In genomic region chr1:170632385-170632784, GRCm38 (mm10) we compare ENCODE assay signal across 8 mouse cellular contexts. TPM values are rescaled to one million over a fixed set of nuclear protein-coding genes. Genes with fewer than 3 reads are reported as not detected.
DNase-seq lines count a peak whose midpoint lies in the region; ATAC-seq lines count a peak whose summit lies in the region.

No protein-coding gene starts in this region.

- intact Hi-C loops in heart, postnatal 36 days (cut with DNase I) = loop anchor here (1.0 to 5.0 kb wide), 2 partner anchors 207 to 340 kb away; no protein-coding TSS in a partner anchor

- peak; percentile 82 for ATAC-seq in forebrain, embryonic 13.5 days
- peak; percentile 59 for ATAC-seq in lung, embryonic 16.5 days (ENCODE audit: low read depth)

- no peak overlapping the region for H3K4me2 ChIP-seq in forebrain, embryonic 13.5 days
- no peak overlapping the region for H3K4me2 ChIP-seq in lung, embryonic 16.5 days (ENCODE audit: low read depth, low read length)

- H3K27ac ChIP-seq in forebrain, embryonic 13.5 days = no peak overlapping the region
- no peak overlapping the region for H3K27ac ChIP-seq in lung, embryonic 16.5 days (ENCODE audit: low read length)

- no peaks in the 10 kb centered on the region for H3K4me1 ChIP-seq in forebrain, embryonic 13.5 days
- H3K4me1 ChIP-seq in lung, embryonic 16.5 days (replicated peaks; ENCODE audit: control insufficient read depth, insufficient read depth, low read length) = no peaks in the 10 kb centered on the region

- no peak overlapping the region for H3K4me3 ChIP-seq in forebrain, embryonic 13.5 days
- H3K4me3 ChIP-seq in lung, embryonic 16.5 days (ENCODE audit: low read length) = no peak overlapping the region

- H3K36me3 ChIP-seq in forebrain, embryonic 13.5 days (ENCODE audit: poor library complexity, severe bottlenecking) = no peaks in the 10 kb centered on the region
- H3K36me3 ChIP-seq in lung, embryonic 16.5 days (ENCODE audit: control insufficient read depth, insufficient read depth, low read length) = no peaks in the 10 kb centered on the region

- H3K9ac ChIP-seq in forebrain, embryonic 13.5 days = no peak overlapping the region
- no peak overlapping the region for H3K9ac ChIP-seq in lung, embryonic 16.5 days (ENCODE audit: low read length)

- H3K9me3 ChIP-seq in forebrain, embryonic 13.5 days (replicated peaks) = 0 out of 2 replicates have a peak, but pooled peaks cover 5% of the 10 kb centered on the region
- H3K9me3 ChIP-seq in lung, embryonic 16.5 days (ENCODE audit: control insufficient read depth, low read length) = no peaks in the 10 kb centered on the region; the same call in 1 of the 2 replicates

- WGBS in forebrain, embryonic 13.5 days = 13% methylated on average over 3 of the region's 3 CpGs
- WGBS in lung, embryonic 16.5 days = 8% methylated on average over 3 of the region's 3 CpGs

- no peaks in the 10 kb centered on the region for H3K27me3 ChIP-seq in forebrain, embryonic 13.5 days
- H3K27me3 ChIP-seq in lung, embryonic 16.5 days (ENCODE audit: control insufficient read depth, insufficient read depth, low read depth, low read length) = no peaks in the 10 kb centered on the region

- peak; percentile 89 for DNase-seq in ES-CJ7 (ENCODE audit: low read depth, low spot score)
- DNase-seq in c-Kit-positive CD71-positive TER-119-negative erythroid progenitor cells, embryonic 14.5 days (ENCODE audit: low read depth) = peak; percentile 69
- peak; percentile 78 to 80 for DNase-seq in heart, postnatal 36 days
- DNase-seq in layer of hippocampus, adult 8-10 months (ENCODE audit: low spot score in 2 of 2) = peak; percentile 72 to 84
- DNase-seq in ovary, postnatal 14 days (ENCODE audit: low spot score) = peak; percentile 70
- DNase-seq in thymus, postnatal 25 days = peak; percentile 73

RNA-seq across cellular contexts. Expression of gene Olfml2b, which starts 11.9 kb away (rescaled TPM):
- 6.7 and 7.3 TPM in 2 replicates for polyA plus RNA-seq in forebrain, embryonic 13.5 days (2015; fragmentation: Nextera tagmentation; extraction: Ambion mirVana)
- 10 to 100 TPM in 1 of 2 experiments, 1 to 10 TPM in 1; 6.7 to 12.0 TPM for total RNA-seq in heart, postnatal 36 days (2021)
- total RNA-seq in layer of hippocampus, adult 8-10 months (2022) = 10 to 100 TPM; 30.1 to 35.7 (median 33.2) TPM
- polyA plus RNA-seq in lung, embryonic 16.5 days (2015; fragmentation: Nextera tagmentation; extraction: Ambion mirVana) = 21.9 TPM in 2 replicates

RNA-seq across cellular contexts. Expression of gene Nos1ap, which starts 42.7 kb away (rescaled TPM):
- polyA plus RNA-seq in forebrain, embryonic 13.5 days (2015; fragmentation: Nextera tagmentation; extraction: Ambion mirVana) = 21.0 and 22.3 TPM in 2 replicates
- total RNA-seq in heart, postnatal 36 days (2021) = 10 to 100 TPM; 22.2 to 27.3 TPM
- 100 to 1,000 TPM; 191 to 254 (median 220) TPM for total RNA-seq in layer of hippocampus, adult 8-10 months (2022)
- polyA plus RNA-seq in lung, embryonic 16.5 days (2015; fragmentation: Nextera tagmentation; extraction: Ambion mirVana) = 7.1 and 8.8 TPM in 2 replicates

Comparison
In these comparisons a context has a peak if more than half of its experiments do, and no peak if none do; other contexts are left out.
1. RNA of gene Nos1ap, which starts 42.7 kb away (total RNA-seq): 191 to 254 TPM in layer of hippocampus, adult 8-10 months; 22.2 to 27.3 TPM in heart, postnatal 36 days; every median in the first group is over 4 times any median in the second.
2. Peak in every context shown above with its lines, with median percentiles within 50 percentile points of each other: DNase-seq.